Mouse (Mus musculus) kidney, adult 8-10 months (tissue): ENCODE measurements at regions not wholly inside any gene's neighbourhood (a gene's known extent, or its start where the extent isn't known, plus 50 kb on each side); places are given as distances from the start of the nearest gene placed in this dataset.

Experiments
- DNase-seq, 2 experiments: peaks; one replicate each; pipeline ENCODE4 v3.0.0; 2022

DNA sequence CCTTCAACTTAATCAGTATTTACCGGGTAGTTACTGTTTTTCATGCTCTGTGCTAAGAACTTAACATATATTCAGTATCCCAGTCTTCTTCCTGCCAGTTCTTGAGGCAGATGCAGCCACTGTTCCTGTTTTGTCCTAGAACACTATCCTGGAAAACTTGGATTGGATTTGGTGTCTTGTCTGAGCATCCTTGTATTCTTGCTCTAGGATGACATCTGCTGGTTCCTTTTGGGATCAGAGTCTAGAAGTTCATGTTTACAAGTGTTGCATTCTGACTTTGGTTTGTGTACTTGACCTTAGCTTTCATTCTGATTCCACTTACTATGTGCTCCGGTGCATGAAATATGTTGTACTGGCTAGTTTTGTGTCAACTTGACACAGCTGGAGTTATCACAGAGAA is 55.4 kb downstream of the Cldn34b3 start:
- peak in 1 of 2 experiments; percentile 1 for DNase-seq
